Mouse (Mus musculus) ES-E14 (cell line): ENCODE results near the gene Rsph9.

Experiments used
- CHD2 ChIP-seq: IDR thresholded peaks from 2 replicates; pipeline ENCODE4 v1.6.1; 2014; ENCODE audit warnings: mild to moderate bottlenecking, low read depth, low read length, inconsistent platforms
- ZNF384 ChIP-seq: IDR thresholded peaks from 2 replicates; pipeline ENCODE4 v1.6.1; 2012; ENCODE audit warnings: low read depth, low read length, inconsistent platforms

- TF ChIP-seq ZNF384 (no peak), CHD2 (no peak)
These were observed 28.5 kb downstream of the Rsph9 start for GRCm38 (mm10) chr17:46115489-46115888.
